Mouse (Mus musculus): Measurements from ENCODE around the gene Rela.
"Not testable (repeated sequence)": the region's sequence is repeated elsewhere in the genome, so short reads cannot be mapped to it uniquely, and the experiment has no call there.

Gene Rela

DNA sequence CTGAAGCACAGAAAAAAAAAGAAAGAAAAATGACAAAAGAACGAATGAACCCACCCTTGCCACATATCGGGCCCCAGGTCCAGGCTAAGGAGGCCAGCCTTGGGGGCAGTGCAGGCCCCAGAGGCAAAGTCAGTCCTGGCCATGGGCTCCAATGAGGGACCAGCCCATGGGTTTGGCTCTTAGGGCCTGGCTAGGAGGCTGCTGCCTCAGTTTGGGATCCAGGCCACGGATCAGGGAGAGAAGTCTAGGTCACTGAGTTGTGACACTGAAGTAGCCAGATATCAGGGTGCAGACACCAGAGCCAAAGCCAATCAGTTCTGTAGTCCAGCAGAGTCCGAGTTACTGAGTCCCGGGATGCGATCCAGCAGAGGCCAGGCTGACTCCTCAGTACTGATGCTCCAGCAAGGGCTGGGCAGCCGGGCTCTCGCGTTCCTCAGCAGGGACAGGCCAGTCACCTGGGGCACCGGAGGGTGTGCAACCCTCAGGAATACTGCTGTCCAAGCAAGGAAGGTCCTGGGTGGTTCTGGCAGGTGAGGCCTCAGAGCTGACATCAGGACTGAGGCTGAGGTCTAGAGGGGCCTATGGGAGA, 27.5 kb downstream of the Rela start:
- DNase-seq (ENCODE audit: inconsistent ontology term): no peak

DNA sequence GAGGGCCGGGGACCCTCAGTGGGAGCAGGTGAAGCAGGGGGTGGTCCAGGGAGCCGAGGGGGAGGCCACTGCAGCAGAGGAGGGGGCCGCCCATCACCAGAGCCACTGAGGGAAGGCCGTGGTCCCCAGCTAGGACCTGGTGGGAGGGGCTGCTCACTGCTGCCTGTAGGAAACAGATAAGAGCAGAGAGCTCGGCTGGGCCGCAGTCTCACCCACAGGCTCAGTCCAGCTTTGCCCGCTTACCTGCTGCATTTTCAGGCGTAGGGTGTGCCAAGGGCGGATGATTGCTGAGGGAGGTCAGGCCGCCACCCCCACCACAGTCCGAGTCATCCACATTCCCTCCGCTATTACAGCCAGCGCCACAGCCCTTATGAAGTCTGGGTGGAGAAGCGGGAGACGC, 28.2 kb downstream of the Rela start:
- DNase-seq (ENCODE audit: inconsistent ontology term): no peak

DNA sequence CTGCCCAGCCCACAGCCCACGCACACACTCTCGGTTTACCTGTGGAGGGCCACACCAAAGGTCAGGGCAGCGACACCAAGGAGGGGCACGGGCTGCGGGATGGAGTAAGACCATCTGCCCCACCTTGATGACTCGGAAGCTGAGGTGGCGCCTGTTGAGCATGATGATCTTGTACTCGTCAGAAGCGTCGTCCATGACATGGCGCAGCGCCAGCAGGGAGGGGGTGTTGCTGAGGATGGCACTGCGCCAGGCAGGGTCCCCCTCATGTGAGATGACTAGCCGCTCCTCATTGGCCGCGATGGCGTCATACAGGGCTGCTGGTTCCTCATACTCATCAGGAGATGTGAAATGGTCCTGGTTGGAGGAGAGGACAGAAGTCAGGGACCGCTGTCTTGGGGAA, 29.1 kb downstream of the Rela start:
- DNase-seq (ENCODE audit: inconsistent ontology term): no peak

DNA sequence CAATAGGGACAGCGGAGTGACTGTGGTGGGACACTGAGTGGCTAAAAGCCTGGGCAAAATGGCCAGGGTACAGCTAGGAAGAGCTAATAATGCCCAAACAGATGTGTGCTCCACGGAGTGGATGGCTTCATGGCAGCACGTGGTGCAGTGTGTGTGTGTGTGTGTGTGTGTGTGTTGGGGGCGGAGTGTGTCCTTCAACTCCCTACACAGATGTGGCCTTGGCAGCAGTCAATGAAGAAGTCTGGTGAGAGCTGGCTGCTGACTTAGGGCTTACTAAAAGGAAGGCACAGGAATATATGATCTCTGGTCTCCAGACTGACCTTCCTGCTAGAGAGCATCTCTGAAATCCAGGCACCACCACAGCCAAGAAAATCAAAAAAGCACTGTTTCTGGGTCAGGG, 31.1 kb downstream of the Rela start:
- DNase-seq (ENCODE audit: inconsistent ontology term): no peak

DNA sequence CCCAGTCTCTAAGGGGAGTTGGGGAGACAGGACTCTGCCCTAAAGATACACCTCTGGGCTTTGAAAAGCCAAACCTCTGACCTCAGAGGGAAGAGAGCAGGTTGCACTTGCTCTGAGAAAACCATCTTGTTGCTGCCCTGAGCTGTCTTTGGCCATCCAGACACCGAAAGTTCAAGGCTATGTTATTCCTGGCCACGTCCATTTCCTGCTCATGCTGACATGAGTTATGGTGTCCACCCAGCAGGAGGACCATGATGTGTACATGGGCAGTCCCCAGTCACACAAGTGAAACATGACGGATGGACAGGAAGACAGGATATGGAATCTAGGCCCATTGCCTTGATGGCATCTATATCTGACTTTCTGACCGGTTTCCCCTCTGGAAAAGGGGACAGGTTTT, 43.1 kb downstream of the Rela start:
- no peak for DNase-seq (ENCODE audit: inconsistent ontology term)

DNA sequence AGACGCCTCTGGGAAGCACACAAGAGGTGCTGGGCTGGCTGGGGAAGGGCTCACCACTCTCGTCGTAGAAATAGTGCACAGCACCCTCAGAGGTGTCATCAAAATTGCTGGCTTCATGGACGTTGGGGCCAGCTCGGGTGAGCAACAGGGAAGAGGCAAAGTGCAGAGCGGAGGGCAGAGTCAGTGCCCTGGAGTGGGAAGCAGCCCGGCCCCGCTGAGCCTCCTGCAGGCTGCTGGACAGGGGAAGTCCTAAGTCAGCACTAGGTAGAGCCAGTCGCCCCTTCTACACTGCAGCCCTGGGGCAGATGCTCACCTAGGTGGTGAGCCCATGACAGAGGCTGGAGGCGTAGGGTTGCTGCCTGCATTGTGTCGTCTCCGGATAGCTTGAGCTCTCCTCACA, 47.0 kb downstream of the Rela start:
- no peak for DNase-seq (ENCODE audit: inconsistent ontology term)

DNA sequence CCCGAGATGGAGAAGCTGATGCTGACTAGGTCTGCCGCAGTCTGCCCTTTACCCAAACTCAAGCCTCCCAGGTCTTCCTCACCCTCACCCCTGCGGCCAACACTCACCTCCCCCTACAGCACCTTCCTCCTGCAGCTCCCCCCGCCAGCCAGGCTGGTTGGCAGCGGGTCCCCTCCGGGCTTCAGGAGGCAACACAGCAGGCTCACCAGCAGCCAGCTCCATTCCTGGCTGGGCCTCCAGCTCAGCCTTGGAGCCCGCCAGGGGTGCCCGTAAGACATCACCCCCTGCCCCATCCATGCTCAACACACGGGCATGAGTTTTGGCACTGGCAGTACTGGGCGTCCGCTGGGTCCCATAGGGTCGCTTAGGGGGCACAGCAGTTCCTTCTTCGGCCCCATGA, 47.7 kb downstream of the Rela start:
- DNase-seq (ENCODE audit: inconsistent ontology term): no peak

DNA sequence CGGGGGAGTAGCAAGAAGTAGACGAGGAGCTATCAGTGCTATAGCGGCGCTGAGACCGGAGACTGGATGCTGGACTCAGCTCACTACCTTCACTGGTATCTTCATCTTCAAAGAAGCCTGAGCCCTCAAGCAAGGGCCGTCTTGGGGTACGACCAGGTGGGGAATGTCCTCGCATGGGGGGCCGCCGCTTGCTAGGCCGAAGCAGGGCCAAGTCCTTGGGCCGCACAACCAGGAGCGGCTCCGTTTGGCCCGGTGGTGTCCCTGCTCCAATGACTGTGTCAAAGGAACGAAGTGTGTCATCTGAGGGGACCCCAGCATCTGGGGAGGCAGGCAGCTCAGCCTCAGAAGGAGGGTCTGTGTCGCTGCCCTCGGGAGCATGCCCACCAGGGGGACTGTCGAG, 48.1 kb downstream of the Rela start:
- DNase-seq (ENCODE audit: inconsistent ontology term): no peak

DNA sequence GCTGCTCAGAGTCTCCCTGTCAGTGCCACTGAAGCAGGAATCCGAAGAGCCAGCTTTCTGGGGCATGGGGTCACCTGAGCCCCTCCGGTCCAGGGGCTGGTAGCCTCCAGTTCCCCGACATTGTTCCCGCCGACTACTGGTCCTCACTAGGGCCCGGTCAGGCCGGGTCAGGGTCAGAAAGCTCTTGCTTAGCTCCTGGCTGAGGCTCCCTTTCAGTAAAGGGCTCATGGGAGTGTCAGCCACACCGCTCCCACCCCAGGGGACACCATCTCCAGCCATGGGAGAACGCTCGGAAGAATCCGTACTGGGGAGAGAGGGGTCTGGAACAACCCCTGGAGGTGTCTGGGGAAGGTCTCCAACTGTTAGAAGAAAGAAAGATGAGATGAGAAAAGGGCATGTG, 48.6 kb downstream of the Rela start:
- no peak for DNase-seq (ENCODE audit: inconsistent ontology term)

DNA sequence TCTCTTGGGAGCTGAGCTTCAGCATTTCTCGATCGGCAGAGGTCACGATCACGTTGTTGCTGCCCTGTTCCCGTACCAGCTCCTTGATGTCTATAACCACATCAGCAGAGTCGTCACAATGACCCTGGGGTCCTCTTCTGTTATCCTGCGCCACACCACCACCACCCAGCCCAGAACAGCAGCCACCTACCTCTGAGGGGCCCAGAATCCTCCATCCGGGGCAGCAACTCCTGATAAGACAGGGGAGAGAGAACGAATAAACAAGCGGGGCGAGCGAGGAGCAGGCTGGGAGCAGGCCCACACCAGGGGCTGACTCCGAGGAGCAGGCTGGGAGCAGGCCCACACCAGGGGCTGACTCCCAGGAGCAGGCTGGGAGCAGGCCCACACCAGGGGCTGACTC, 49.2 kb downstream of the Rela start:
- no peak for DNase-seq (ENCODE audit: inconsistent ontology term)

DNA sequence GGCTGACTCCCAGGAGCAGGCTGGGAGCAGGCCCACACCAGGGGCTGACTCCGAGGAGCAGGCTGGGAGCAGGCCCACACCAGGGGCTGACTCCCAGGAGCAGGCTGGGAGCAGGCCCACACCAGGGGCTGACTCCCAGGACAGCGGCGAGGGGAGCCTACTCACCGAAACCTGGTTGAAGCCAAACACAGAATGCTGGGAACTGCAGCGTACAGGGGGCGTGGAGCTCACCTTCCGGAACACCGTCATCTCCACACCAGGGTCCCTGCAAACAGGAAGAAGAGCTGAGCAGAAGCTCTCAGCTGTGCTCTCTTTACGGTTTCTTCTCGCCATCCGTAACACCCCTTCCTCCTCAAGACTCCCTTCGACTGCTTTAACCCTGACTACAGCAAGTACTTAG, 49.7 kb downstream of the Rela start:
- DNase-seq (ENCODE audit: inconsistent ontology term): not testable (repeated sequence)

DNA sequence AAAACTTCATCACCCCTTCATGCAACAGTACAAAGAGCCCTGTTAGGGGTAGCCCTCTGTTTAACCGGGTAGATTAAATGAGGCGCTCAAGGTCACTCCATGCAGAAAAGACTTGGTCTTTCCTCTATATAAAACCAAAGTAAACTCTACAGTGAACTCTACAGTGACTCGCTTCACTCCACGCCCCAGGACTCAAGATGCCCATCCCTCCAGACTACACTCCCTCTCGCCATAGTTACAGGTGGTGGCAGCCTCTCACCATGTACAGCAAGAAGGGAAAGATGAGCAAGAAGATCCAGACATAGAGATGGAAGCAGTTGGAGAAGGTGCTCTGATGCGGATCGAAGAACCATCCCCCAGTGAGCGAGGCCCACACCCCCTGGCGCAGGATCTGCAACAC, 50.5 kb downstream of the Rela start:
- DNase-seq (ENCODE audit: inconsistent ontology term): no peak

DNA sequence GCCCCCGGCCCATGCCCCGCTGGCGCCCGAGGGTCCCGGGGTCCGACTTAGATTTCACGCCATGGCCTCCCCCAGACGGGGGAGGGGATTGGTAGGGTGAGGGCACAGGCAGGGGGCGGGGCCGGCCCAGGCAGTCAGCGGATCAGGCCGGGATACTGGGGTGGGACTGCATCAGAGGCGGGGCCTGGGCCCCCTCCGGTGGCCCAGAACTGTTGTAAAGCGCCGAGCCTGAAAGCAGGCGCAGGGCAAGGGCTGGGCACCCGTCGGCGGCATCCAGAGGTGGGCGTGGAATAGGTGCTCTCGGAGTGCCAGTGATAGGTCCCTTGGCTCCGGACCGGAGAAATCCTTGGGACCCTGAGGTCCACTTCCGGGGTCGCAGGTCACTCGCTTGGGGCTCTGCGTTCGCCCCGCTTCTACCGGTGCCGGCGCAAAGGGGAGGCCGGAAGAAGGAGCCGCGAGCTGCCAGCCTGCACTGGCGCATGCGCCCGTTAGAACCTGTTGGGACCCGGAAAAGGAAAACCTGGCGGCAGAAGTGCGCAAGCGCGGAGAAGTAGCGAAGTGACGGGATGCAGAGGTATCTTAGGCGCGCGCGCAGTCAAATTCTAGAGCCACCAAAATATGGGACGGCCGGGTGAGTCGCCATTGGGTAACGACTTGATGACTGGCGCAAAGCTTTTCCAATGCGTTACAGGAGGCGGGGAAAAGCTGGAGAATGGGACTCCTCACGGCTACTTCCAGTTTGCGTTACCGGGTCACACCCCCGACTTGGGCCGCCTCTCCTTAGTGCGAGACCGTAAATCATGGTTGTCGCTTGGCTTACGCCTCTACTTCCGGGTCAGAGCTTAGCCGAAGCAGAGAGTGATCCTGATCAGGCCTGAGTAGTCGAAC, 51.2 kb downstream of the Rela start, which contains the start of the genes Map3k11 and Pcnx3:
Gene Map3k11, plus strand, starts transcription at position 543 of the 888 bp plus-strand sequence.
Gene Pcnx3, minus strand, starts transcription at position 709 of the 888 bp plus-strand sequence.
- DNase-seq (ENCODE audit: inconsistent ontology term): peak; percentile 98

DNA sequence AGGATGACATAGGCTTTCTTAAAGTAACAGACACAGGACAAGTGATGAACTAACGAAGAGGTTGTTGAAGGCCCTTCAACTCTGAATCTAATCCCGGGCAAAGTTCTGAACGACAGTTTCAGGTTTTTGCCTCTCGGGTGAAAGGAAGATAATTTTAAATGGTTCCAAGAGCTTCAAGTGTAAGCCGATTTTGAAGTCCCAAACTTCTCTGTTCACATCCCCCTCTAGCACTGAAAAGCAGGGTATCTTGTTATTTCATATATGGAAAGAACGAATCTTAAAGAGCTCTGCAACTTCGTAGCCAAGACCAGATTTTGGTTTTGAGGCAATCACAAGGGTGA, 51.8 kb downstream of the Rela start:
- no peak for DNase-seq (ENCODE audit: inconsistent ontology term)

DNA sequence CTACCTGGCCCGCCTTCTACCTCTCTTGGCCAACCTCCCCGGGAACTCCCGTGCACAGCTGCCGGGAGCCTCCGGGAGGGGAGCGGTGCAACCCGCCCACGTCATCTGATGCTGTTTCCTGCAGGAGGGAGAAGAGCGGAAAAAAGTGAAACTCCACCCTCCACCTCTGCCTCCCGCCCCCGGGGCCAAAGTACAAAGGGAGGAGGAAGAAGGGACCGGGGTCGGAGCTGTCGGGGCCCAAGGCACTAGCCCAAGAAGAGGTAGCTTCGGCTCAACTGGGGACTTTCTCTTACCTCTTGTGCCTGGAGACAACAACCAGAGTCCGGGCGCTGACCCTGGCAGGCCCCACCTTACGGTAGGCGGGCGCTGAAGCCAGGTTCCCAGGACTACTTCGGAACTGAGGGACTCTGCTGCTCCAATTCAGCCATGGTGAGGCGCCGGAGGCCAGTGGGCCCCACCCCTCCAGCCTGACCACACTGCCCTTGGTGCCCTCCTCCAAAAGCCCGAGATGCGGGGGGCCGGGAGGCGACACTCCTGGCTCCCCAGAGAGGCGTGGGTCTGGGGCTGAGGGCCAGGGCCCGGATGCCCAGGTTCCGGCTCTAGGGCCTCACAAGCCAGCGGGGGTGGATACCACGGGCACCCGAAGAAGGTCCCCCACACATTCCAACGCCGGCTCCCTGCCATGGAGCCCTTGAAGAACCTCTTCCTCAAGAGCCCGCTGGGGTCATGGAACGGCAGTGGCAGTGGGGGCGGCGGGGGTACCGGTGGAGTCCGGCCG, 52.5 kb downstream of the Rela start:
- peak; percentile 94 for DNase-seq (ENCODE audit: inconsistent ontology term)

DNA sequence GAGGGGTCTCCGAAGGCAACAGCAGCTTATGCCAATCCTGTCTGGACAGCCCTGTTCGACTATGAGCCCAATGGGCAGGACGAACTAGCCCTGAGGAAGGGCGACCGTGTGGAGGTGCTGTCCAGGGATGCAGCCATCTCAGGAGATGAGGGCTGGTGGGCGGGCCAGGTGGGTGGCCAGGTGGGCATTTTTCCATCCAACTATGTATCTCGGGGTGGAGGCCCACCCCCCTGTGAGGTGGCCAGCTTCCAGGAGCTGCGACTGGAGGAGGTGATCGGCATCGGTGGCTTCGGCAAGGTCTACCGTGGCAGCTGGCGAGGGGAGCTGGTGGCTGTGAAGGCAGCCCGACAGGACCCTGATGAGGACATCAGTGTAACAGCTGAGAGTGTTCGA, 53.1 kb downstream of the Rela start:
- DNase-seq (ENCODE audit: inconsistent ontology term): no peak

DNA sequence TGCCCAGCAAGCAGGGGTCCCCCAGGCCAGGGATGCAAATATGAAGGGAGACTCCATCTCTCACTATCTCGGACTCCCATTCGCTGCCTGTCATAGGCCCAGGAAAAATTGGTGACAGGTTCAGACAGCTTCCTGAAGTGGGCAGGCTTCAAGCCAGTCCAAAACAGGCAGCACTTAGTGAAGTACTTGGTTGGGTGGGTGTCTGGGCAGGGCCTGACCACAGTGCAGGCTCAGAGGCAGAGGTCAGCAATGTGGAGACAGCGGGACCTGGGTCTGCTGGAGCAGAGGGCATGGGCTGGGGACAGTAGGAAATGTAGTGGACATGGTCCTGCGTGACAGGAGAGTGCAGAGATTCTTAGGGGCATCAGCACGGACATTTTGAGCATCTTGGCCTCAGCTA, 54.3 kb downstream of the Rela start:
- DNase-seq (ENCODE audit: inconsistent ontology term): no peak

DNA sequence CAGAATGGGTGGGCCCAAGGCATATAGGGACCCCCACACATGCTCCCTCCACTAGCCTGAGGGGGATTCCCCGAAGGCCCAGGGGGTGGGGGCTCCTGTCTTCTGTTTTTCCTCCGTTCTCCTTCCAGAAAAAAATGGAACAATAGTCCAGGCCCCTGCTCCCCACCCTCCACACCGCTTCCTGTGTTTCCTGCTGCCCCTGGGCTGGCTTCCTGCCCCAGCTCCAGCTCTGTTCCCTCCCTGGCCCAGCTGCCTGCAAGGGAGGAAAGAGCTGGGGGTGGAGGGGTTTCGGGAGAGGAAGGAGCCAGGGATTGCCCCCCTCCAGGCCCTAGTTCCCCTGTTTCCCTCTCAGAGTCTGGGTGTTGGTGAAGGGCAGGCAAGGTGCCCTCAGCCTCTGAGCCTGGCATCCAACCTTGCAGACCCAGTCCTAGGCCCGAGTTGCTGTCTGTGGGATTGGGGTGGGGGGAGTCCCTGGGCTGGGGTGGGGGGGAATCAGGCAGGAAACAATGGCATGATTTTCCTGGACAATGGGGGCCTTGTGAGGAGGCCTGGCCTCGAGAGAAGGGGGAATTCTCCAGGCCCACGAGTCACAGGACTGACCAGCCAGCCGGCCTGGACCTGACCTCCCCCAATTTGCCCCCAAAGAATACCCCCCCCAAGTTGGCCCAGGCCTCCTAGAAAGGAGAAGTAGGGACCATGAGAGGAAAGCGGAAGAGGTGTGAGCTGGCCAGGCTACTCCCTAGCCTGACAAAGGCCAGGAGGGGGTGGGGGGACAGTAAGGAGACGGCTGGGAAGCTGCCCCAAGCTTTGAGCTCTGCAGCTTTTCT, 55.0 kb downstream of the Rela start:
- DNase-seq (ENCODE audit: inconsistent ontology term): peak; percentile 53

DNA sequence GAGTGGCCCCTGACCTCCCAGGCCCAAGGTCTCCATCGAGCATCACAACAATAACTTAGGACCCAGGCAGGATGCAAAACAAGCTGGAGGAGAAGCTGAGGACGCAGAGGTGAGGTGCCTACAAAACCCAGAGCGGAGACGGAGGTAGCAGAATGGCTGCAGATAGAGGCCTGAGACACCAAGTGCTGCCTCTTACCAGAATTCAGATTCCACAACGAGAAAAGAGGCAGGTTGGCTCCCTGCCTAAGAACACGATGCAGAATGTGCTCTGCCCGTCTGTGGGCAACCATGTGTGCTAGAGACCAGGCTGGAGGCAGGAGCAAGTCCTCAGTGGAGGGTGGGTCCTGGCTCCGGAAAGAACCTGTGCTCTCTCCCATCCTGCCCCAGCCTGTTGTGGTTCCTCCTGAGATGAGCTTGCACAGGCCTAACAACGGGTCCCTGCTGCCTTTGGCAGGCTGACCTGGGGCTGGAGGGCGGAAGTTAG, 55.7 kb downstream of the Rela start:
- peak; percentile 53 for DNase-seq (ENCODE audit: inconsistent ontology term)

DNA sequence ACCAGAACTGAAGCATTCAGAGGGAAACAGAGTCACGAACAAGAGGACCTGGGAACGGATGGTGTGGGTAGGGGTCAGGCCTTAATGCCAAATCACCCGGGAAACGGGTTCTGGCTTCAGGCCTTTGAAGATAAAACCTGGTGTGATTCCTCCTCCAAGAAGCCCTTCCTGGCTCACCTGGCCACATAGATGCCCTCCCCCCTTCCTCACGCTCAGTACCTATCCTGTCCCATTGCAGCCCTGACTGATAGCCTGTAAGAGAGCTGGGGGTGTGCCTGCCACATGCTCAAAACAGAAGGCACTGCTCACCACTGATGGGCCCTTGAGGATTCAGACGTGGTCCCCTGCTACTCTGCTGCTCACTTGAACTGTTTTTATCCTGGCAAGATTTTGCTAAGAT, 56.5 kb downstream of the Rela start:
- no peak for DNase-seq (ENCODE audit: inconsistent ontology term)

DNA sequence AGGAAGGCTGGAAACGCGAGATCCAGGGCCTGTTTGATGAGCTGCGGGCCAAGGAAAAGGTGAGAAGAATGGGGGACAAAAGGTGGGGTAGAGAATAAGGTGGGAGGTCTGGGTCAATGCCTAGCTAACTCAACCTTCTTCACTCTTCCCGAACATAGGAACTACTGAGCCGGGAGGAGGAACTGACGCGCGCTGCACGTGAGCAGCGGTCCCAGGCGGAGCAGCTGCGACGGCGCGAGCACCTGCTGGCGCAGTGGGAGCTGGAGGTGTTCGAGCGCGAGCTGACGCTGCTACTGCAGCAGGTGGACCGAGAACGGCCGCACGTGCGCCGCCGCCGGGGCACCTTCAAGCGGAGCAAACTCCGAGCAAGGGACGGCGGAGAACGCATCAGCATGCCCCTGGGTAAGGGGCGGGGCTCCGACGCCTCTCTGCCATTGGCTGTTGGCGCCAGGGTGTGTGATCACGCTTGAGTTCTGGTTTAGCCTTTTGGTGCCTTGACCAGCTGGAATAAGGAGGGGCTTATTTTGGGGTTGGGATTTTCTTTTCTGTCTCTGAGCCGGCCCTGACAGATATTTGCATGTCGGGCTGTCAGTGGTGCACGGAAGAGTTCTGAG, 58.7 kb downstream of the Rela start:
- DNase-seq (ENCODE audit: inconsistent ontology term): no peak

All from Muller cell, postnatal 12 days (primary cell).